Mouse (Mus musculus) layer of hippocampus, postnatal 36 days (tissue): Measurements from ENCODE around the gene Galr3. TPM values are rescaled to one million over a fixed set of nuclear protein-coding genes. Genes with fewer than 3 reads are reported as not detected.

ENCODE experiments used
- DNase-seq, 2 experiments: peaks; one replicate each; pipeline ENCODE4 v3.0.0; 2022
- microRNA-seq, 2 experiments: library from miRNA; unstranded; fragments of <30 nt; microRNA quantifications; one replicate each; pipeline ENCODE4 v1.2.0; 2021
- total RNA-seq, 2 experiments: library from RNA; stranded (reverse); gene quantifications; 2 replicates each; pipeline ENCODE4 v1.2.3; 2021

The Galr3 gene
- total RNA-seq, 2 experiments from 2014 or later, result not detected

GRCm38 (mm10) chr15:79057850-79058249 is 16.2 kb downstream of the Galr3 start:
- DNase-seq, result no peak

GRCm38 (mm10) chr15:79060887-79061565 is 19.3 kb downstream of the Galr3 start:
- DNase-seq, result no peak

- peak; percentile 97 to 98 for DNase-seq
Observed at GRCm38 (mm10) chr15:79062376-79063159, 20.9 kb downstream of the Galr3 start, which contains the start of gene Ankrd54. Ankrd54 (minus strand) TSS chr15:79062893.

- no peak for DNase-seq
Observed at GRCm38 (mm10) chr15:79063160-79063740, 21.6 kb downstream of the Galr3 start.

- no peak for DNase-seq
Observed at GRCm38 (mm10) chr15:79065086-79065770, 23.5 kb downstream of the Galr3 start.

GRCm38 (mm10) chr15:79066276-79066675 is 24.6 kb downstream of the Galr3 start:
- DNase-seq, result no peak

- DNase-seq, result no peak
Observed at GRCm38 (mm10) chr15:79067631-79068030, 25.9 kb downstream of the Galr3 start.

GRCm38 (mm10) chr15:79068416-79068815 is 26.7 kb downstream of the Galr3 start:
- no peak for DNase-seq

- peak in 1 of 2 experiments; percentile 27 for DNase-seq
Observed at GRCm38 (mm10) chr15:79071117-79072039, 29.7 kb downstream of the Galr3 start.

GRCm38 (mm10) chr15:79073752-79074151 is 32.1 kb downstream of the Galr3 start:
- DNase-seq, result no peak

- no peak for DNase-seq
Observed at GRCm38 (mm10) chr15:79074446-79074845, 32.8 kb downstream of the Galr3 start.

- DNase-seq, result peak; percentile 87 to 88
Observed at GRCm38 (mm10) chr15:79074913-79075532, 33.3 kb downstream of the Galr3 start, which contains the start of gene Eif3l. Eif3l (plus strand) TSS chr15:79075179.

GRCm38 (mm10) chr15:79075658-79076365 is 34.1 kb downstream of the Galr3 start:
- no peak for DNase-seq

- no peak for DNase-seq
Observed at GRCm38 (mm10) chr15:79079567-79079966, 37.9 kb downstream of the Galr3 start.

GRCm38 (mm10) chr15:79092284-79092683 is 50.6 kb downstream of the Galr3 start:
- peak in 1 of 2 experiments; percentile 26 for DNase-seq

Small RNA genes lying within 50 kb of the gene (microRNA-seq; reads per million reads assigned to microRNA genes)
- gene Mir6956, result 0.42 to 0.60 reads per million in 2 experiments

Other genes starting within 250 kb of the Galr3 start
- 1 to 10 TPM; 5.1 to 5.8 TPM for gene Card10, start 238.8 kb upstream of the Galr3 start, total RNA-seq
- 10 to 100 TPM; 12.4 to 13.2 TPM for gene Cdc42ep1, start 199.3 kb upstream of the Galr3 start, total RNA-seq
- not detected for gene Lgals2, start 186.4 kb upstream of the Galr3 start, total RNA-seq
- 10 to 100 TPM; 56.2 to 58.6 TPM for gene Gga1, start 164.7 kb upstream of the Galr3 start, total RNA-seq
- under 1 TPM in 1 of 2 experiments, not detected in 1; 0.33 TPM for gene Gm49510, start 142.2 kb upstream of the Galr3 start, total RNA-seq
- 10 to 100 TPM; 32.0 to 33.3 TPM for gene Sh3bp1, start 142.1 kb upstream of the Galr3 start, total RNA-seq
- gene Pdxp, start 128.0 kb upstream of the Galr3 start, total RNA-seq, result 100 to 1,000 TPM; 171 to 176 TPM
- 10 to 100 TPM; 18.2 to 19.2 TPM for gene Lgals1, start 115.2 kb upstream of the Galr3 start, total RNA-seq
- 10 to 100 TPM; 36.7 to 39.5 TPM for gene Nol12, start 107.0 kb upstream of the Galr3 start, total RNA-seq
- 10 to 100 TPM in 1 of 2 experiments, 1 to 10 TPM in 1; 7.7 to 12.7 TPM for gene Triobp, start 94.2 kb upstream of the Galr3 start, total RNA-seq
- 10 to 100 TPM; 88.9 to 89.5 TPM for gene H1f0, start 13.4 kb upstream of the Galr3 start, total RNA-seq
- gene Ankrd54, start 21.0 kb downstream of the Galr3 start, total RNA-seq, result 10 to 100 TPM; 17.6 to 20.7 TPM
- gene Eif3l, start 33.3 kb downstream of the Galr3 start, total RNA-seq, result 10 to 100 TPM; 69.4 to 74.8 TPM
- gene Micall1, start 67.0 kb downstream of the Galr3 start, total RNA-seq, result 10 to 100 TPM; 33.1 to 34.5 TPM
- 100 to 1,000 TPM in 1 of 2 experiments, 10 to 100 TPM in 1; 98.9 to 101 TPM for gene Polr2f, start 99.1 kb downstream of the Galr3 start, total RNA-seq
- 1 to 10 TPM; 8.9 to 9.3 TPM for gene 1700088E04Rik, start 99.4 kb downstream of the Galr3 start, total RNA-seq
- gene Sox10, start 123.4 kb downstream of the Galr3 start, total RNA-seq, result 10 to 100 TPM; 28.9 to 31.6 TPM
- gene Pick1, start 187.3 kb downstream of the Galr3 start, total RNA-seq, result 10 to 100 TPM; 43.9 to 48.3 TPM
- under 1 TPM; 0.50 to 0.99 TPM for gene Gm49486, start 187.5 kb downstream of the Galr3 start, total RNA-seq
- gene Slc16a8, start 212.9 kb downstream of the Galr3 start, total RNA-seq, result under 1 TPM in 1 of 2 experiments, not detected in 1; 0.30 TPM
- 1 to 10 TPM; 1.8 to 2.6 TPM for gene Baiap2l2, start 243.7 kb downstream of the Galr3 start, total RNA-seq